Mouse (Mus musculus): ENCODE results near the gene Ergic3.

The Ergic3 gene

GRCm38 (mm10) chr2:156065099-156066041 is 57.5 kb downstream of the Ergic3 start, which contains the start of gene Spag4:
Gene Spag4 (plus strand): TSS chr2:156065175.
- peak; percentile 75 to 83 for DNase-seq (ENCODE audit: low spot score in 2 of 2)

GRCm38 (mm10) chr2:156066126-156066525 is 58.3 kb downstream of the Ergic3 start:
- DNase-seq (ENCODE audit: low spot score in 2 of 2): no peak
